Mouse (Mus musculus): ENCODE measurements around the gene Scgb2b20. TPM values are rescaled to one million over a fixed set of nuclear protein-coding genes. Genes with fewer than 3 reads are reported as not detected.
"Not testable (repeated sequence)": the region's sequence is repeated elsewhere in the genome, so short reads cannot be mapped to it uniquely, and the experiment has no call there.

The Scgb2b20 gene
- total RNA-seq (2021), result not detected
- long read RNA-seq, result 0 reads

GRCm38 (mm10) chr7:33366222-33366621, at the start of gene Scgb2b20:
Scgb2b20 (minus strand) TSS chr7:33366322.
- DNase-seq (ENCODE audit: low spot score in 2 of 2), result not testable (repeated sequence)

GRCm38 (mm10) chr7:33409681-33410080, 43.6 kb upstream of the Scgb2b20 start:
- not testable (repeated sequence) for DNase-seq (ENCODE audit: low spot score in 2 of 2)

- no peak for DNase-seq (ENCODE audit: low spot score in 2 of 2)
Measured at GRCm38 (mm10) chr7:33401650-33402049, 35.5 kb upstream of the Scgb2b20 start.

- DNase-seq (ENCODE audit: low spot score in 2 of 2), result not testable (repeated sequence)
Measured at GRCm38 (mm10) chr7:33399749-33400148, 33.6 kb upstream of the Scgb2b20 start.

- not testable (repeated sequence) for DNase-seq (ENCODE audit: low spot score in 2 of 2)
Measured at GRCm38 (mm10) chr7:33372934-33373333, 6.8 kb upstream of the Scgb2b20 start, which contains the start of gene Scgb1b20. Scgb1b20 (plus strand) TSS chr7:33373234.

Other genes starting within 250 kb of the Scgb2b20 start
- not detected for gene Scgb2b18, start 192.5 kb downstream of the Scgb2b20 start, total RNA-seq (2021)
- not detected for gene Scgb1b18, start 180.8 kb downstream of the Scgb2b20 start, total RNA-seq (2021)
- gene Scgb2b19, start 86.0 kb downstream of the Scgb2b20 start, total RNA-seq (2021), result not detected
- gene Scgb1b19, start 79.0 kb downstream of the Scgb2b20 start, total RNA-seq (2021), result not detected
- gene Scgb1b20, start 6.9 kb upstream of the Scgb2b20 start, total RNA-seq (2021), result not detected
- gene Scgb2b21, start 154.1 kb upstream of the Scgb2b20 start, total RNA-seq (2021), result not detected

Measured in layer of hippocampus, adult 18-20 months (tissue).